Mouse (Mus musculus) splenic B cell, adult 2 months (primary cell): ENCODE measurements around the gene Gm45716.

ENCODE experiments used
- DNase-seq: peaks from one replicate; pipeline ENCODE4 v3.0.0-alpha.2; 2011; ENCODE audit warnings: low read depth, low spot score
- H3K27me3 ChIP-seq: 2 replicates; pipeline ENCODE4 v1.6.1; 2012; ENCODE audit warnings: mild to moderate bottlenecking, low read length, moderate library complexity, mixed read lengths; ENCODE audit not compliant: control insufficient read depth, poor library complexity, insufficient read depth, severe bottlenecking
- H3K36me3 ChIP-seq: 2 replicates; pipeline ENCODE4 v1.6.1; 2012; ENCODE audit warnings: mild to moderate bottlenecking, low read length, moderate library complexity, mixed read lengths; ENCODE audit not compliant: control insufficient read depth, poor library complexity, insufficient read depth, severe bottlenecking

The Gm45716 gene

GRCm38 (mm10) chr11:90231631-90232030 lies 44.1 kb downstream of the Gm45716 start:
- Histone ChIP-seq H3K27me3 (no peaks in the 10 kb centered on the region), H3K36me3 (no peaks in the 10 kb centered on the region)
- no peak for DNase-seq

- H3K36me3 ChIP-seq, result no peaks in the 10 kb centered on the region
- no peaks in the 10 kb centered on the region for H3K27me3 ChIP-seq
- DNase-seq, result no peak
Measured at GRCm38 (mm10) chr11:90232685-90233084, 45.2 kb downstream of the Gm45716 start.

GRCm38 (mm10) chr11:90235221-90235620 lies 47.7 kb downstream of the Gm45716 start:
- no peaks in the 10 kb centered on the region for H3K36me3 ChIP-seq
- H3K27me3 ChIP-seq, result no peaks in the 10 kb centered on the region
- no peak for DNase-seq

GRCm38 (mm10) chr11:90237616-90238015 lies 50.1 kb downstream of the Gm45716 start:
- no peaks in the 10 kb centered on the region for H3K36me3 ChIP-seq
- no peak for DNase-seq
- no peaks in the 10 kb centered on the region for H3K27me3 ChIP-seq

GRCm38 (mm10) chr11:90238657-90239056 lies 51.2 kb downstream of the Gm45716 start:
- Histone ChIP-seq H3K27me3 (no peaks in the 10 kb centered on the region), H3K36me3 (no peaks in the 10 kb centered on the region)
- DNase-seq, result no peak

- H3K36me3 ChIP-seq, result no peaks in the 10 kb centered on the region
- no peak for DNase-seq
- no peaks in the 10 kb centered on the region for H3K27me3 ChIP-seq
Measured at GRCm38 (mm10) chr11:90240652-90241330, 53.3 kb downstream of the Gm45716 start.

- DNase-seq, result no peak
- Histone ChIP-seq H3K36me3 (no peaks in the 10 kb centered on the region), H3K27me3 (no peaks in the 10 kb centered on the region)
Measured at GRCm38 (mm10) chr11:90241874-90242273, 54.4 kb downstream of the Gm45716 start.

GRCm38 (mm10) chr11:90243300-90243699 lies 55.8 kb downstream of the Gm45716 start:
- DNase-seq, result no peak
- H3K27me3 ChIP-seq, result no peaks in the 10 kb centered on the region
- no peaks in the 10 kb centered on the region for H3K36me3 ChIP-seq

- no peaks in the 10 kb centered on the region for H3K36me3 ChIP-seq
Measured at GRCm38 (mm10) chr11:90245630-90246029, 58.1 kb downstream of the Gm45716 start.

GRCm38 (mm10) chr11:90246676-90247075 lies 59.2 kb downstream of the Gm45716 start:
- DNase-seq, result no peak
- no peaks in the 10 kb centered on the region for H3K27me3 ChIP-seq
- H3K36me3 ChIP-seq, result no peaks in the 10 kb centered on the region

More at GRCm38 (mm10) chr11:90245630-90246029, 58.1 kb downstream of the Gm45716 start:
- no peaks in the 10 kb centered on the region for H3K27me3 ChIP-seq
- peak; percentile 48 for DNase-seq

- Histone ChIP-seq H3K27me3 (no peaks in the 10 kb centered on the region), H3K36me3 (no peaks in the 10 kb centered on the region)
- no peak for DNase-seq
Measured at GRCm38 (mm10) chr11:90247793-90248192, 60.3 kb downstream of the Gm45716 start.

- H3K27me3 ChIP-seq, result no peaks in the 10 kb centered on the region
- no peaks in the 10 kb centered on the region; the same call in 1 of the 2 replicates for H3K36me3 ChIP-seq
- peak; percentile 100 for DNase-seq
Measured at GRCm38 (mm10) chr11:90249025-90249650, 61.7 kb downstream of the Gm45716 start, which contains the start of gene Mmd. TSS of gene Mmd (plus strand) at chr11:90249456.

- no peak for DNase-seq
- Histone ChIP-seq H3K27me3 (no peaks in the 10 kb centered on the region), H3K36me3 (no peaks in the 10 kb centered on the region; the same call in 1 of the 2 replicates)
Measured at GRCm38 (mm10) chr11:90249701-90250141, 62.2 kb downstream of the Gm45716 start.

GRCm38 (mm10) chr11:90250189-90250588 lies 62.7 kb downstream of the Gm45716 start:
- DNase-seq, result no peak
- H3K36me3 ChIP-seq, result no peaks in the 10 kb centered on the region; the same call in 1 of the 2 replicates
- H3K27me3 ChIP-seq, result no peaks in the 10 kb centered on the region

GRCm38 (mm10) chr11:90250730-90251129 lies 63.2 kb downstream of the Gm45716 start:
- no peak for DNase-seq
- Histone ChIP-seq H3K27me3 (no peaks in the 10 kb centered on the region), H3K36me3 (no peaks in the 10 kb centered on the region; the same call in 1 of the 2 replicates)
